Mouse (Mus musculus): ENCODE results near the gene Dnaaf5. TPM values are rescaled to one million over a fixed set of nuclear protein-coding genes. Genes with fewer than 3 reads are reported as not detected.

The Dnaaf5 gene
- polyA plus RNA-seq, 2 experiments: 5.3 to 15.1 TPM

GRCm38 (mm10) chr5:139208871-139209684 lies 59.1 kb downstream of the Dnaaf5 start:
- peaks cover 10% of the 10 kb centered on the region; the same call in 1 of the 2 replicates for H3K36me3 ChIP-seq (ENCODE audit: control insufficient read depth, insufficient read depth, low read length)
- ATAC-seq (ENCODE audit: low FRiP score, low read depth): no peak
- no peak for DNase-seq (ENCODE audit: low spot score)
- H3K27ac ChIP-seq (replicated peaks; ENCODE audit: low read depth, low read length): no peak overlapping the region
- TF ChIP-seq POLR2A (IDR thresholded peaks at IDR 0.05; ENCODE audit: borderline replicate concordance, extremely low read depth, insufficient read depth, insufficient read length): no peak
- H3K9ac ChIP-seq (ENCODE audit: low read depth, low read length, severe bottlenecking): no peak overlapping the region
- WGBS: 89% methylated on average over 10 of the region's 10 CpGs
- no peaks in the 10 kb centered on the region for H3K9me3 ChIP-seq (ENCODE audit: control insufficient read depth, low read length)
- H3K4me1 ChIP-seq (ENCODE audit: control insufficient read depth, insufficient read depth, low read length): no peaks in the 10 kb centered on the region
- no peak overlapping the region for H3K4me2 ChIP-seq (replicated peaks; ENCODE audit: low read depth, low read length, severe bottlenecking)
- no peaks in the 10 kb centered on the region for H3K27me3 ChIP-seq (ENCODE audit: control insufficient read depth, insufficient read depth, low read length)
- no peak overlapping the region for H3K4me3 ChIP-seq (replicated peaks; ENCODE audit: low read length)

DNA sequence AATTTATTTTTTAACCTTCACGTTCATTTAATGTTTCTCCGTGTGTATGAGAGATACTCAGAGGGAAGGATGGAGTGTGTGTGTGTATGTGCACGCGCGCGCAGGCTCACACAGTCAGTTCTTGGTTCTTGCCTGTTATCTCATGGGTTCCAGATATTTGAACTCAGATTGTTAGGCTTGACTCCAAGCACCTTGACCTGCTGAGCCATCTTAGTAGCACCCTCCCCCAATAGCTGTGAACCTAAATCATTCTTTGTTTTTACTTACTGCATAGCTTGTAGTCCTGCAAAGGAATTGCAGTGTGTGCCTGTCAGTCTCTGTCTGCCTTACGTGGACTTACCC lies 59.6 kb downstream of the Dnaaf5 start:
- DNase-seq (ENCODE audit: low spot score) (no peak), ATAC-seq (ENCODE audit: low FRiP score, low read depth) (no peak)
- Histone ChIP-seq H3K27ac (replicated peaks; ENCODE audit: low read depth, low read length) (no peak overlapping the region), H3K9ac (ENCODE audit: low read depth, low read length, severe bottlenecking) (no peak overlapping the region), H3K9me3 (ENCODE audit: control insufficient read depth, low read length) (no peaks in the 10 kb centered on the region), H3K4me2 (replicated peaks; ENCODE audit: low read depth, low read length, severe bottlenecking) (no peak overlapping the region), H3K4me1 (ENCODE audit: control insufficient read depth, insufficient read depth, low read length) (no peaks in the 10 kb centered on the region), H3K27me3 (ENCODE audit: control insufficient read depth, insufficient read depth, low read length) (no peaks in the 10 kb centered on the region), H3K36me3 (ENCODE audit: control insufficient read depth, insufficient read depth, low read length) (peaks cover 10% of the 10 kb centered on the region; the same call in 1 of the 2 replicates), H3K4me3 (replicated peaks; ENCODE audit: low read length) (no peak overlapping the region)
- WGBS: 96% methylated on average over 7 of the region's 7 CpGs
- TF ChIP-seq POLR2A (IDR thresholded peaks at IDR 0.05; ENCODE audit: borderline replicate concordance, extremely low read depth, insufficient read depth, insufficient read length): no peak

DNA sequence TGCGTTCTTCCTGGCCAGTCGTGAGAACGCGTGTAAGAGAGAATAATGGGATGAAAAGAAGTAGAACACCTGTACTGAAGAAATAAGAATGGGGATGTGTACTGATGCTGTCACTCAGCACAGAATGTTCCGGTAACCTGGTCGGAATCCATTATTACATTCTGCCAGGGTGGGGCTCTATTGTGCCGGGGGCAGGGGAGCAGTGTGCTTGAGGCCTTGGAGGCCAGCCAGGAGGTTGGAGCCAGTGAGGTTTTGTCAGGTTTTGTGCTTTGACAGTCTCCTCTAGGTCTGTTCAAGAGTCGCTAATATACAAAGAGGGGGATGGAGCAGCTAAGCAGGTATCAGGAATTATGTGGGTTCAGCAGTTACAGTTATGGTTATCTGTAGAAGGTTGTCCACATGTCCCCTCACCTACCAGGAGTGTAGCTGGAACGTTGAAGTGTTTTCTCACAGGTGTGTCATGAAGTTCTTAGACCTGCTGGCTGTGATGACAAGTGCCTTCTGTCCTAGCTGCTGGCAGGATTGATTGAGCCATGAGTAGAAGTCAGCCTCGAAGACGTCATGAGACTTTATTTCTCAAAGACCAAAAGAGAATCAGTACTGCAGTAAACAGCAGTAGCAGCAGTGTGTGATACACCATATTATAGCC lies 61.8 kb downstream of the Dnaaf5 start:
- TF ChIP-seq POLR2A (IDR thresholded peaks at IDR 0.05; ENCODE audit: borderline replicate concordance, extremely low read depth, insufficient read depth, insufficient read length): no peak

DNA sequence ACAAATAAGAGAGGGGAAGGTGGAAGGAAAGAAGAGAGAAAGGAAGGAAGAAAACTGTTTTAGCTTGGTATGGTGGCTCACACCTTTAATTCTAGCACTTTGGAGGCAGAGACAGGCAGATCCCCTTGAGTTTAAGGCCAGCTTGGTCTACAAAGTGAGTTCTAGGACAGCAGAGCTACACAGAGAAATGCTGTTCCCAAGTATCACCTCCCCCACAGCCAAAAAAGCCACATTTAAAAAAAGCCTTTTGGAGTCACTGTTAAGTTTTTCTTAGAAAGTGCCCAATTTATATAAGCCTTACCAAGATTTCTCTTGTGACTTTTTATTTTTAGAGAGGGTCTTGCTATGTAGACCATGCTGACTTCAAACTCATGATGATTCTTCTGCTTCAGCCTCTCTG lies 64.3 kb downstream of the Dnaaf5 start:
- H3K27ac ChIP-seq (replicated peaks; ENCODE audit: low read depth, low read length): no peak overlapping the region
- no peak for TF ChIP-seq POLR2A (IDR thresholded peaks at IDR 0.05; ENCODE audit: borderline replicate concordance, extremely low read depth, insufficient read depth, insufficient read length)
- DNase-seq (ENCODE audit: low spot score) (no peak), ATAC-seq (ENCODE audit: low FRiP score, low read depth) (no peak)
- H3K4me3 ChIP-seq (replicated peaks; ENCODE audit: low read length): no peak overlapping the region
- H3K4me1 ChIP-seq (ENCODE audit: control insufficient read depth, insufficient read depth, low read length): no peaks in the 10 kb centered on the region
- no peak overlapping the region for H3K9ac ChIP-seq (ENCODE audit: low read depth, low read length, severe bottlenecking)
- no peak overlapping the region for H3K4me2 ChIP-seq (replicated peaks; ENCODE audit: low read depth, low read length, severe bottlenecking)
- H3K9me3 ChIP-seq (ENCODE audit: control insufficient read depth, low read length): no peaks in the 10 kb centered on the region
- H3K27me3 ChIP-seq (ENCODE audit: control insufficient read depth, insufficient read depth, low read length): no peaks in the 10 kb centered on the region
- H3K36me3 ChIP-seq (ENCODE audit: control insufficient read depth, insufficient read depth, low read length): peaks cover 23% of the 10 kb centered on the region

More for the DNA sequence above, 61.8 kb downstream of the Dnaaf5 start:
- Histone ChIP-seq H3K9me3 (ENCODE audit: control insufficient read depth, low read length) (no peaks in the 10 kb centered on the region), H3K9ac (ENCODE audit: low read depth, low read length, severe bottlenecking) (no peak overlapping the region), H3K4me3 (replicated peaks; ENCODE audit: low read length) (no peak overlapping the region), H3K27me3 (ENCODE audit: control insufficient read depth, insufficient read depth, low read length) (no peaks in the 10 kb centered on the region), H3K27ac (replicated peaks; ENCODE audit: low read depth, low read length) (no peak overlapping the region), H3K36me3 (ENCODE audit: control insufficient read depth, insufficient read depth, low read length) (peaks cover 29% of the 10 kb centered on the region), H3K4me1 (ENCODE audit: control insufficient read depth, insufficient read depth, low read length) (no peaks in the 10 kb centered on the region), H3K4me2 (replicated peaks; ENCODE audit: low read depth, low read length, severe bottlenecking) (no peak overlapping the region)
- DNase-seq (ENCODE audit: low spot score) (no peak), ATAC-seq (ENCODE audit: low FRiP score, low read depth) (no peak)
- 90% methylated on average over 11 of the region's 11 CpGs for WGBS

- DNase-seq (ENCODE audit: low spot score): no peak
- no peak for ATAC-seq (ENCODE audit: low FRiP score, low read depth)
- Histone ChIP-seq H3K9me3 (ENCODE audit: control insufficient read depth, low read length) (no peaks in the 10 kb centered on the region), H3K9ac (ENCODE audit: low read depth, low read length, severe bottlenecking) (no peak overlapping the region), H3K4me2 (replicated peaks; ENCODE audit: low read depth, low read length, severe bottlenecking) (no peak overlapping the region), H3K4me3 (replicated peaks; ENCODE audit: low read length) (no peak overlapping the region), H3K27ac (replicated peaks; ENCODE audit: low read depth, low read length) (no peak overlapping the region), H3K4me1 (ENCODE audit: control insufficient read depth, insufficient read depth, low read length) (no peaks in the 10 kb centered on the region), H3K27me3 (ENCODE audit: control insufficient read depth, insufficient read depth, low read length) (no peaks in the 10 kb centered on the region), H3K36me3 (ENCODE audit: control insufficient read depth, insufficient read depth, low read length) (peaks cover 28% of the 10 kb centered on the region)
- TF ChIP-seq POLR2A (IDR thresholded peaks at IDR 0.05; ENCODE audit: borderline replicate concordance, extremely low read depth, insufficient read depth, insufficient read length): no peak
- WGBS: 93% methylated on average over 5 of the region's 5 CpGs
Measured at GRCm38 (mm10) chr5:139215184-139215583, 65.2 kb downstream of the Dnaaf5 start.

All from limb, embryonic 14.5 days (tissue).